Mouse (Mus musculus) common myeloid progenitor, adult 5-6 weeks (primary cell): Measurements from ENCODE around the gene Ccdc13. TPM values are rescaled to one million over a fixed set of nuclear protein-coding genes. Genes with fewer than 3 reads are reported as not detected.
A peak's percentile ranks its signal among the peaks of the same experiment; 100 is the strongest.

ENCODE experiments used
- ATAC-seq: replicated peaks from 2 replicates; pipeline ENCODE4 v1.8.0; 2016; ENCODE audit warnings: low read depth, mild to moderate bottlenecking, moderate TSS enrichment, inconsistent platforms; ENCODE audit not compliant: poor library complexity, severe bottlenecking
- total RNA-seq: library from RNA; stranded (forward); fragments of 200-1000, 187-1606 nt; gene quantifications from 2 replicates; pipeline ENCODE4 v1.2.3, GENCODE M21; 2017

Gene Ccdc13
- total RNA-seq, 1 experiment from 2014 or later: not detected

DNA sequence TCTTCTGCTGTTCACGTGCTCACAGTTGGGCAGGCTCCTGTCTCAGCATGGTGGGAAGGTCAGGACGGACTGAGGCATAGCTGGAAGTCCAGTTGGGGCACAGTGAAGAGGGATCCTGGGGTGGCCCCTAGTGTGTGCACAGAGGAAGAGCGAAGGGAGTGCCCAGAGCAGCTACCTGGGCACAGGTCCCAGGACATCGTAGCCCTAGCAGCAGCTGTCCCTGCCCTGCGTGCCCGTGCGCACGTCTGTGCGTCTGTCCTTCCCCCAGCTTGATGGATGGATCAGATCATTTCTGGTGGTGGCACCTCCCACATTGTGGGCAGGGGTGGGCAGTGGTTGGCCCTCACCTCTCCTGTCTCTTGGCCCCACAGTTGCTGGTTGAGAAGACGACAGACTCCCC, 77.0 kb downstream of the Ccdc13 start:
- no peak for ATAC-seq

- no peak for ATAC-seq
These were observed 77.5 kb downstream of the Ccdc13 start for GRCm38 (mm10) chr9:121761787-121762186.

DNA sequence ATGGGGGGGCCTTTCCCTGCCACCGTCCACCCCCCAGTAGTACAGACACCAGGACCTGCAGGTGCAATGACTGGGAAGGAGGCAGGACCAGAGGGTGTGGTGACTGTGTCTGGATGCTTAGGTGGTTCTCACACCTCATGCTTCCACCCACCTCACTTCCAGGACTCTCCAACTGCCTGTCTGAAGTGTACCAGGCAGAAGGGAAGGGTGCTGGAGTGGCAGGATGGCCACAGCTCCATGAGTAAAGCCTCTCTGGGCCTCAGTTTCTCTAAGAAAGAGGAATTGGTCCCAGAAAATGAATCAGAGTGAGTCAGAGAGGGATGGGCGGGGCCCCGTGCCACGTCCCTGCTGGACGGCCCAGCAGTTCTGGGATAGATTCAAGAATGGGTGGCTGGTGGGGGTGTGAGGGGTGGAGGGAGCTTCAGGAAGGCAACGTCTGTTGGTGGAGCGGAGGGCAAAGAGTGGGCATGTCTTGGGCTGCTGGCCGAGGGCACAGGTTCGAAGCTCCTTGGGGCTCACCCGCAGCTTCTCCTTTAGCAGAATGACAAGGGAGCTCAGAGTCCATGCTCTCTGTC, 78.1 kb downstream of the Ccdc13 start:
- ATAC-seq: no peak

GRCm38 (mm10) chr9:121760271-121761090, 78.8 kb downstream of the Ccdc13 start:
- peak; percentile 15; the same call in 1 of the 2 replicates for ATAC-seq

- ATAC-seq: no peak
These were observed 79.9 kb downstream of the Ccdc13 start, which contains the start of gene Zfp651 for GRCm38 (mm10) chr9:121759091-121760081. TSS of gene Zfp651 (plus strand) at chr9:121759330.

GRCm38 (mm10) chr9:121757835-121758814, 81.1 kb downstream of the Ccdc13 start:
- ATAC-seq: 0 out of 2 replicates have a peak, but pooled peaks have one; percentile 5

GRCm38 (mm10) chr9:121757432-121757831, 81.8 kb downstream of the Ccdc13 start:
- ATAC-seq: peak; percentile 75

- ATAC-seq: no peak
These were observed 82.5 kb downstream of the Ccdc13 start for GRCm38 (mm10) chr9:121756785-121757184.

DNA sequence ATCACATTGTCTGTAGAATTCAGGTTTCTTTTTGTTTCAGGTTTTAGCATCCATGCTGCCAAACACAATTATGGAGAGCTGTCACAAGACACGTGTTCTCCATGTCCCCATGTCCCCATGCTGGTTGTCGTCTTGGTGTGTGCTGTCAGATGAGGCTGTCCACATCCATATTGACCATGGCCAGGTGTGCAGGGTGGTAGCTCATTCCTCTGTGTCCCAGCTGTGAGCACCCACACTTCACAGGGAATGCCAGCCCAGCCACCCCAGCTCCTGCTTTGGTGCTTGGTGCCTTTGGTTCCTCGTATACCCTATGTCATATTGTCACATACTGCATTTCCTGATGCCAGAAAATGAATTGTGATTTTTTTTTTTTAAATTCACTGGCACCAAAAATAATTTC, 84.6 kb downstream of the Ccdc13 start:
- ATAC-seq: no peak

DNA sequence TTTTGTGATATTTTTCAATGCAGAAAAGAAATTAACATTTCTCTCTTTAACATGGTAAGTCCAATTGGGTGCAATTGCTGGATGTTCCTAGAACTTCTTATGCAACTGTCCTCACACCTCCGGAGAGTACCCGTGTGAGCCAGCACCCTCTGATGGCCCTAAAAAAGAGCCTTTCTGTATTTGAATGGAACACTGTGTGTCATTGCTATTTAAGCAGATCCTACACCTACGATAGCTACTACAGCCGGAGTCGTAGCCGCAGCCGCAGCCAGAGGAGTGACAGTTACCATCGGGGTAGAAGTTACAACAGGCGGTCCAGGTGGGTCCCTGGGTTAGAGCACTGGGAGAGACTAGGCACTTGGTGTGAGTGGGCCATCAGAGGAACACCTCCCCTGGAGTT, 86.5 kb downstream of the Ccdc13 start:
- ATAC-seq: no peak

Other genes starting within 250 kb of the Ccdc13 start
- gene Lyzl4, start 197.4 kb downstream of the Ccdc13 start, total RNA-seq: not detected in 2 replicates
- 0.14 TPM in 1 of 2 replicates, not detected in the other for gene Vipr1, start 196.7 kb downstream of the Ccdc13 start, total RNA-seq
- 5.5 and 13.3 TPM in 2 replicates for gene Sec22c, start 134.0 kb downstream of the Ccdc13 start, total RNA-seq
- 34.1 and 34.8 TPM in 2 replicates for gene Ss18l2, start 129.1 kb downstream of the Ccdc13 start, total RNA-seq
- gene Nktr, start 120.3 kb downstream of the Ccdc13 start, total RNA-seq: 100 and 118 TPM in 2 replicates
- 0.15 and 1.5 TPM in 2 replicates for gene Zfp651, start 80.1 kb downstream of the Ccdc13 start, total RNA-seq
- gene Klhl40, start 61.9 kb downstream of the Ccdc13 start, total RNA-seq: 0.59 TPM in 1 of 2 replicates, not detected in the other
- gene Hhatl, start 47.0 kb downstream of the Ccdc13 start, total RNA-seq: not detected in 2 replicates
- gene Higd1a, start 18.9 kb upstream of the Ccdc13 start, total RNA-seq: 15.5 and 18.5 TPM in 2 replicates
- not detected in 2 replicates for gene Ackr2, start 58.9 kb upstream of the Ccdc13 start, total RNA-seq
- not detected in 2 replicates for gene Cyp8b1, start 76.8 kb upstream of the Ccdc13 start, total RNA-seq
- not detected in 2 replicates for gene Fam198a, start 111.5 kb upstream of the Ccdc13 start, total RNA-seq
- gene Pomgnt2, start 157.6 kb upstream of the Ccdc13 start, total RNA-seq: 4.1 and 5.7 TPM in 2 replicates